Mouse (Mus musculus) forebrain, embryonic 15.5 days (tissue): Measurements from ENCODE around the gene Taok1. TPM values are rescaled to one million over a fixed set of nuclear protein-coding genes. Genes with fewer than 3 reads are reported as not detected.

Source experiments
- ATAC-seq: fragments of 200-750 bp; cut with Nextera tagmentation; replicated peaks from 2 replicates; pipeline ENCODE4 v1.8.0; 2017; ENCODE audit warnings: mild to moderate bottlenecking, moderate TSS enrichment, moderate library complexity
- H3K27ac ChIP-seq: fragments of 300-500 bp; sonication (generic); replicated peaks from 2 replicates; pipeline ENCODE4 v1.5.1; 2015; ENCODE audit warnings: mild to moderate bottlenecking, inconsistent platforms
- H3K27me3 ChIP-seq: fragments of 300-500 bp; sonication (generic); 2 replicates; pipeline ENCODE4 v1.6.1; 2015; ENCODE audit warnings: inconsistent platforms
- H3K36me3 ChIP-seq: fragments of 300-500 bp; sonication (generic); 2 replicates; pipeline ENCODE4 v1.6.1; 2015; ENCODE audit warnings: mild to moderate bottlenecking, inconsistent platforms
- H3K4me1 ChIP-seq: fragments of 300-500 bp; sonication (generic); 2 replicates; pipeline ENCODE4 v1.6.1; 2015; ENCODE audit warnings: inconsistent platforms
- H3K4me2 ChIP-seq: fragments of 300-500 bp; sonication (generic); replicated peaks from 2 replicates; pipeline ENCODE4 v1.6.1; 2015; ENCODE audit warnings: mild to moderate bottlenecking, inconsistent platforms
- H3K4me3 ChIP-seq: fragments of 300-500 bp; sonication (generic); 2 replicates; pipeline ENCODE4 v1.5.1; 2015; ENCODE audit warnings: mild to moderate bottlenecking, inconsistent platforms
- H3K9ac ChIP-seq: fragments of 300-500 bp; sonication (generic); replicated peaks from 2 replicates; pipeline ENCODE4 v1.6.1; 2015; ENCODE audit warnings: mild to moderate bottlenecking, inconsistent platforms
- H3K9me3 ChIP-seq: fragments of 300-500 bp; sonication (generic); 2 replicates; pipeline ENCODE4 v1.6.1; 2016; ENCODE audit warnings: inconsistent platforms
- WGBS: fragments of 180-500 bp; shearing (Covaris S2); methylation state at CpG from one replicate; pipeline ENCODE4 v1.1.7; 2015; ENCODE audit warnings: mixed read lengths; 5-methylcytosine and 5-hydroxymethylcytosine counted together
- polyA plus RNA-seq: library from polyadenylated mRNA; unstranded; fragments of >200 nt; fragmentation: Nextera tagmentation; extraction: Ambion mirVana; gene quantifications from 2 replicates; pipeline ENCODE4 v1.2.1, GENCODE M21; 2015

Gene Taok1
- polyA plus RNA-seq, 1 experiment from 2014 or later, result 28.9 TPM

DNA sequence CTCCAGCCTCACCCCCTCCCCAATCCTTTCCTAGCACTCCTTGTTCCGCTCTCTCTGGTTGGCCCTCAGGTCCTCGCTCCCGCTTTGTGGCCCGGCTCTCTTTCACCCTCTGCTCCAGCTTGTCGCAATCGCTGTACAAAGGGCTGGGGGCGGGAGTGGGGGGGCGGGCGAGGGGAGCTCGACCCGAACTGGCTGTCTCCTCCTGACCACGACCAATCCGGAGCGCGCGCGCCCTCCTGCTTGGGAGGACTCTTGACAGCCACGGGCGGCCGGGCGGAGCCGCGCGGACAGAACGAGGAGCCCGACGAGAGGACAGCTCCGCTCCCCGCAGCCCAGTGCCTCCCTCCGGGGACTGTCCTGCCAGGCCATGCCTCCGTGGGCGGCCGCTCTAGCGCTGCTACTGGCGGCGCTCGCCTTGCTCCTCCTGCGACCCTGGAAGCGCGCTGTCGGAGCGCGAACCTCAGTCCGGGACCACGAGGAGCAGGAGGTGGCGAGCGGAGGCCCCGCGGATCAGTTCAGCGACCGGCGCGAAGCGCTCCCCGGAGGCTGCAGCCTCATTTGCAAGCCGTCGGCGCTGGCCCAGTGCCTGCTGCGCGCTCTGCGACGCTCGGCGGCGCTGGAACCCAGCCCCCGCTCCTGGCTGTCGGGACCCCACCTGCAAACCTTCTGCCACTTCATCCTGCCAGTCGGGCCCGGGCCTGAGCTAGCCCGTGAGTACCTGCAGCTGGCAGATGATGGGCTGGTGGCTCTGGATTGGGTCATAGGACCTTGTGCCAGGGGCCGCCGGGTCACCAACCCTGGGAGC, 92.6 kb downstream of the Taok1 start, which contains the start of gene Abhd15:
Abhd15 (plus strand) TSS at position 290 of the 805 bp plus-strand sequence.
- H3K27me3 ChIP-seq, result peaks cover 21% of the 10 kb centered on the region; the same call in 1 of the 2 replicates
- H3K9ac ChIP-seq, result peak within 1 kb of the TSS; percentile 44
- no peaks in the 10 kb centered on the region for H3K9me3 ChIP-seq
- peak within 1 kb of the TSS; percentile 88 for H3K4me2 ChIP-seq
- H3K36me3 ChIP-seq, result no peaks in the 10 kb centered on the region
- WGBS, result under 1% methylated on average over 72 of the region's 72 CpGs
- H3K4me3 ChIP-seq, result peak within 1 kb of the TSS; percentile 50
- H3K27ac ChIP-seq, result no peak within 1 kb of the TSS
- H3K4me1 ChIP-seq, result peaks cover 35% of the 10 kb centered on the region
- peak; percentile 49 for ATAC-seq

- Histone ChIP-seq H3K9ac (0 out of 2 replicates have a peak overlapping the region, but pooled peaks have one; percentile 44), H3K36me3 (no peaks in the 10 kb centered on the region), H3K27me3 (peaks cover 21% of the 10 kb centered on the region; the same call in 1 of the 2 replicates), H3K9me3 (no peaks in the 10 kb centered on the region), H3K4me2 (peak overlapping the region; percentile 88), H3K4me1 (peaks cover 35% of the 10 kb centered on the region), H3K4me3 (peak overlapping the region; percentile 50), H3K27ac (no peak overlapping the region)
- WGBS, result 10% methylated on average over 19 of the region's 19 CpGs
- no peak for ATAC-seq
These were observed 93.3 kb downstream of the Taok1 start for GRCm38 (mm10) chr11:77514281-77514831.

DNA sequence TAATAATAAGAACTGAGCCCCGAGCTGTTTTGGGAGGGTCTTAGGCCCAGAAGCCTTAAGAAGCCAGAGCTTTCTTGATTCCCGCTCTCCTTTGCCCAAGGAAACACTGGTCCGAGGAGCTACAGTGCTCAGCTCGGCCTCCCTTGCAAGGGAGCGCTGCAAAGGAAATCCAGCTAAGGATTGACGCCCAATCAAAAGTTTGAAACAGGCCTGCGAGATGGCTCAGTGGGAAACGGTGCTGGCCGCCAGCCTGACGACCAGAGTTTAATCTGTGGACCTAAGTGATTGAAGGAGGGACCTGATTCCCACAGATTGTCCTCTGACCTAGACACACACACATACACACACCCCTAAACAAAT, 93.8 kb downstream of the Taok1 start:
- ATAC-seq, result no peak
- H3K27ac ChIP-seq, result peak overlapping the region; percentile 42; the same call in 1 of the 2 replicates

GRCm38 (mm10) chr11:77512891-77513810, 94.5 kb downstream of the Taok1 start:
- no peaks in the 10 kb centered on the region for H3K36me3 ChIP-seq
- H3K9ac ChIP-seq, result peak overlapping the region; percentile 58
- H3K4me3 ChIP-seq, result peak overlapping the region; percentile 78
- no peaks in the 10 kb centered on the region for H3K9me3 ChIP-seq
- peak; percentile 53 for ATAC-seq
- H3K27ac ChIP-seq, result peak overlapping the region; percentile 42; the same call in 1 of the 2 replicates
- peaks cover 21% of the 10 kb centered on the region; the same call in 1 of the 2 replicates for H3K27me3 ChIP-seq
- H3K4me1 ChIP-seq, result peaks cover 40% of the 10 kb centered on the region
- under 1% methylated on average over 71 of the region's 84 CpGs for WGBS
- H3K4me2 ChIP-seq, result peak overlapping the region; percentile 88

More for the DNA sequence above, 93.8 kb downstream of the Taok1 start:
- H3K9ac ChIP-seq, result 0 out of 2 replicates have a peak overlapping the region, but pooled peaks have one; percentile 16
- H3K4me3 ChIP-seq, result peak overlapping the region; percentile 78
- H3K4me2 ChIP-seq, result peak overlapping the region; percentile 88
- H3K36me3 ChIP-seq, result no peaks in the 10 kb centered on the region
- WGBS, result 9% methylated on average over 10 of the region's 10 CpGs
- H3K27me3 ChIP-seq, result peaks cover 21% of the 10 kb centered on the region; the same call in 1 of the 2 replicates
- H3K9me3 ChIP-seq, result no peaks in the 10 kb centered on the region
- H3K4me1 ChIP-seq, result peaks cover 35% of the 10 kb centered on the region

DNA sequence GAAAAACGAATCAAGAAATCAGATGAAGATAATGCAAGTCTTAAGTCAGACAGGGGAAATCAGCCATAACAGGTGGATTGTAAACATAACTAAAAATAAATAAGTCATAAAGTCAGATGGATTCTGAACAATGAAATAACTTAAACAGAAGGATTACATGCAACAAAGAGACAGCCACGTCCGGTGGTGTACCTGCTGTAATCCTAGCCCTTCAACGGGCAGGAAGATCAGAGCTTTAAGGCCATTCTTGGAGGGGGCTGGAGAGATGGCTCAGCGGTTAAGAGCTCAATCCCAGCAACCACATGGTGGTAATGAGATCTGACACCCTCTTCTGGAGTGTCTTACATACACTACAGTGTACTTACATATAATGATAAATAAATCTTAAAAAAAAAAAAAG, 96.3 kb downstream of the Taok1 start:
- WGBS, result 85% methylated on average over 5 of the region's 5 CpGs
- Histone ChIP-seq H3K36me3 (peaks cover 12% of the 10 kb centered on the region), H3K27ac (no peak overlapping the region), H3K27me3 (peaks cover 19% of the 10 kb centered on the region; the same call in 1 of the 2 replicates), H3K4me1 (peaks cover 42% of the 10 kb centered on the region), H3K4me3 (no peak overlapping the region), H3K9me3 (no peaks in the 10 kb centered on the region), H3K4me2 (no peak overlapping the region), H3K9ac (no peak overlapping the region)
- ATAC-seq, result no peak

- Histone ChIP-seq H3K36me3 (peaks cover 42% of the 10 kb centered on the region), H3K9ac (peak overlapping the region; percentile 47), H3K27me3 (no peaks in the 10 kb centered on the region), H3K4me2 (peak overlapping the region; percentile 70), H3K27ac (no peak overlapping the region), H3K4me1 (peaks cover 15% of the 10 kb centered on the region), H3K9me3 (no peaks in the 10 kb centered on the region), H3K4me3 (peak overlapping the region; percentile 41)
- WGBS, result 21% methylated on average over 49 of the region's 49 CpGs
- peak; percentile 61 for ATAC-seq
These were observed 99.3 kb downstream of the Taok1 start for GRCm38 (mm10) chr11:77508068-77509021.

GRCm38 (mm10) chr11:77507426-77507825, 100.2 kb downstream of the Taok1 start:
- no peaks in the 10 kb centered on the region for H3K27me3 ChIP-seq
- H3K4me3 ChIP-seq, result no peak overlapping the region
- H3K9me3 ChIP-seq, result no peaks in the 10 kb centered on the region
- no peak overlapping the region for H3K9ac ChIP-seq
- ATAC-seq, result 0 out of 2 replicates have a peak, but pooled peaks have one; percentile 18
- H3K4me2 ChIP-seq, result no peak overlapping the region
- 76% methylated on average over 4 of the region's 4 CpGs for WGBS
- peaks cover 51% of the 10 kb centered on the region for H3K36me3 ChIP-seq
- H3K4me1 ChIP-seq, result peaks cover 11% of the 10 kb centered on the region
- no peak overlapping the region for H3K27ac ChIP-seq

DNA sequence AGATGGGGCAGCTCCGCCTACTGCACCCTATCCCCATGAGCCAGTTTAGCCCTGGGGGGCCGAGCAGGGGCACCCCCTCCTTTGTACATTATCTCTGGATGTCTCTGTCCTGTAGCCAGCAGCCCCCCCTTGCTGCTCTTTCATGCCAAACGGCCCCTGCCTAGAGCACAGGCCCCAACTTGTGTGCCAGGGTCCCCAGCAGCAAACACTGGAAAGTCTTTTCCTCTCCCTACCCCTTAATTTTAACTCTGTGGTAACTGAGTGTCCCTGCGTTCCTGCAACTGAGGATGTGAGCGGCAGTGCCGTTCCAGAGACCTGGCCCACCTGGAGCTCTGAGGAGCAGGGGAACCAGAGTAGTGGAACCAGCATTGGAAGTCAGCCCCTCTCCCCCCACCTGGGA, 100.7 kb downstream of the Taok1 start:
- peaks cover 7% of the 10 kb centered on the region for H3K4me1 ChIP-seq
- H3K9me3 ChIP-seq, result no peaks in the 10 kb centered on the region
- H3K36me3 ChIP-seq, result peaks cover 56% of the 10 kb centered on the region
- H3K9ac ChIP-seq, result no peak overlapping the region
- 86% methylated on average over 6 of the region's 6 CpGs for WGBS
- no peak overlapping the region for H3K27ac ChIP-seq
- no peak overlapping the region for H3K4me2 ChIP-seq
- ATAC-seq, result no peak
- no peak overlapping the region for H3K4me3 ChIP-seq
- H3K27me3 ChIP-seq, result no peaks in the 10 kb centered on the region

- Histone ChIP-seq H3K9me3 (no peaks in the 10 kb centered on the region), H3K27ac (no peak overlapping the region), H3K4me1 (peaks cover 7% of the 10 kb centered on the region), H3K4me3 (no peak overlapping the region), H3K9ac (no peak overlapping the region), H3K27me3 (no peaks in the 10 kb centered on the region), H3K4me2 (no peak overlapping the region), H3K36me3 (peaks cover 57% of the 10 kb centered on the region)
- WGBS, result 85% methylated on average over 14 of the region's 14 CpGs
- no peak for ATAC-seq
These were observed 101.3 kb downstream of the Taok1 start for GRCm38 (mm10) chr11:77506273-77506672.

DNA sequence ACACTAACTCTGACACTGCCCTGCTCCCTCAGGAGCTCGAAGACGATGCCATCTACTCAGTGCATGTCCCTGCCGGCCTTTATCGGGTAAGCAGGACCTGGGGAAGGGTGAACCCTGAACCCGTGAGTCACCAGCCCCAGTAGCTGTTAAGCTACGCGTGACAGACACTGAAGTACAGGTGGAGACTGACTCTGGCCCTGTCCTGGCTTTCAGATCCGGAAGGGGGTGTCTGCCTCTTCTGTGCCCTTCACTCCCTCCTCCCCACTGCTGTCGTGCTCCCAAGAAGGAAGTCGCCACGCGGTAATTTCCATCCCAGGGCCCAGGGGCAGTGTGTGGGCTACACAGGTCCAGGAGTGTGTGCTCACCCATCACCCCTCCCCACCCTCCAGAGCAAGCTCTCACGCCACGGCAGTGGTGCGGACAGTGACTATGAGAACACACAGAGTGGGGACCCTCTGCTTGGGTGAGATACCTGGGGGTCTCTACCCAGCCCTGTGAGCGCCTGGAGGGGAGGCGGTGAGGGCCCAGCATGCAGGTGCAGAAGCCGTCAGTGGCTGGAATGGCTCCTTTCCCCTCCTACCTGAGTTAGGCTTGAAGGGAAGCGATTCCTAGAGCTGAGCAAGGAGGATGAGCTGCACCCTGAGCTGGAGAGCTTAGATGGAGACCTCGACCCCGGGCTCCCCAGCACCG, 102.2 kb downstream of the Taok1 start:
- Histone ChIP-seq H3K27ac (no peak overlapping the region), H3K4me2 (no peak overlapping the region), H3K9ac (no peak overlapping the region), H3K4me1 (peaks cover 14% of the 10 kb centered on the region), H3K4me3 (no peak overlapping the region), H3K36me3 (peaks cover 64% of the 10 kb centered on the region), H3K27me3 (no peaks in the 10 kb centered on the region), H3K9me3 (no peaks in the 10 kb centered on the region)
- WGBS, result 90% methylated on average over 22 of the region's 22 CpGs
- ATAC-seq, result no peak
